Mouse (Mus musculus) brain, embryonic 14.5 days (tissue): ENCODE results near the gene Thoc6.

Source experiments
- CTCF ChIP-seq: fragments of 200-500 bp; IDR thresholded peaks from 2 replicates; pipeline ENCODE4 v1.5.1; 2012; ENCODE audit warnings: inconsistent platforms, mild to moderate bottlenecking, moderate library complexity, borderline replicate concordance; ENCODE audit not compliant: insufficient read depth, insufficient read length; ENCODE audit errors: extremely low read depth
- POLR2A ChIP-seq: fragments of 200-500 bp; IDR thresholded peaks from 2 replicates; pipeline ENCODE4 v1.6.1; 2012; ENCODE audit warnings: mild to moderate bottlenecking, inconsistent platforms, borderline replicate concordance; ENCODE audit not compliant: poor library complexity, insufficient read depth, insufficient read length, severe bottlenecking; ENCODE audit errors: extremely low read depth

DNA sequence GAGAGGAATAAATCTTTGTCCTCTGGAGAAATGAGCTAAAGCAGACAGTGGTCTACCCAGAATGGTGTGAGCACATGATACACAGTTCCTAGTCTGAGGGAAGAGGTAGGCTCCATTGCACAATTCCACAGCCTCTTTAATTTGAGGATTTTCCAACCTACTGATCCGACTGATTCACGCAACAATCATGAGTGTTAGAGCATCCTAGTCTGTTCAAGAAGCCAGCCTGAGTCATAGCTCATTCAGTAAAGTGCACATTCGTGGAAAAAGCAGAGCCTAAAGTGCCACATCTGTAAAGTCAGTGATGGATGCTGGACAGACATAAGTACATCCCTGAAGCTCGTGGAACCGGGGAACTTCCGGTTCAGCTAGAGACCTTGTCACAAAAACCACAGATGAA lies 22.3 kb downstream of the Thoc6 start:
- TF ChIP-seq CTCF (no peak), POLR2A (no peak)
